Mouse (Mus musculus): ENCODE measurements around the gene Dpt. TPM values are rescaled to one million over a fixed set of nuclear protein-coding genes. Genes with fewer than 3 reads are reported as not detected.
"Not testable (repeated sequence)": the region's sequence is repeated elsewhere in the genome, so short reads cannot be mapped to it uniquely, and the experiment has no call there.

The Dpt gene
- total RNA-seq, 2 experiments from 2014 or later, result 116 to 125 TPM

GRCm38 (mm10) chr1:164814243-164814642, 17.8 kb downstream of the Dpt start:
- intact Hi-C loops (cut with DNase I), result no loop called here
- DNase-seq (ENCODE audit: low spot score), result no peak

- intact Hi-C loops (cut with DNase I), result no loop called here
Measured at GRCm38 (mm10) chr1:164815330-164815729, 18.9 kb downstream of the Dpt start.

GRCm38 (mm10) chr1:164817331-164817730, 20.9 kb downstream of the Dpt start:
- intact Hi-C loops (cut with DNase I), result no loop called here
- DNase-seq (ENCODE audit: low spot score), result no peak

More at GRCm38 (mm10) chr1:164815330-164815729, 18.9 kb downstream of the Dpt start:
- DNase-seq (ENCODE audit: low spot score), result no peak

GRCm38 (mm10) chr1:164821307-164821706, 24.9 kb downstream of the Dpt start:
- no peak for DNase-seq (ENCODE audit: low spot score)
- intact Hi-C loops (cut with DNase I), result no loop called here

DNA sequence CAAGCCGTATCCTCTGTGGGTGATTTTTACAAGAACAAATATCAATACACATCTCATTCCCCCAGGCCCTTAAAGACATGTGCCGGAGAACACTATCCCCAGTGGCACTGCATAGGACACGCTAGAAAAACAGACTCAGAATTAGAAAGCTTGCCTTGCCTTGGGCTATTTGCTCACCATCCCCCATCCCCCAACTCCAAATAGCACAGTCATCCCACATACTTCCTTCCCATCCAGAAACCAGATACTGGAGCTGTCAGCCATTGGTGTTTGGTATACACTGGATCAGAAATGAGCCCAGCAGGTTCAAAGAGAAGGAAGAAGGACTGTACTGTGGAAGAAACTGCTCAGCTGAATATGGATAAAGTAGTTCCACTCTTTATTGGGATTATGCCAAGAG, 25.4 kb downstream of the Dpt start:
- no peak for DNase-seq (ENCODE audit: low spot score)
- intact Hi-C loops (cut with DNase I), result no loop called here

GRCm38 (mm10) chr1:164822268-164822667, 25.8 kb downstream of the Dpt start:
- intact Hi-C loops (cut with DNase I), result no loop called here

DNA sequence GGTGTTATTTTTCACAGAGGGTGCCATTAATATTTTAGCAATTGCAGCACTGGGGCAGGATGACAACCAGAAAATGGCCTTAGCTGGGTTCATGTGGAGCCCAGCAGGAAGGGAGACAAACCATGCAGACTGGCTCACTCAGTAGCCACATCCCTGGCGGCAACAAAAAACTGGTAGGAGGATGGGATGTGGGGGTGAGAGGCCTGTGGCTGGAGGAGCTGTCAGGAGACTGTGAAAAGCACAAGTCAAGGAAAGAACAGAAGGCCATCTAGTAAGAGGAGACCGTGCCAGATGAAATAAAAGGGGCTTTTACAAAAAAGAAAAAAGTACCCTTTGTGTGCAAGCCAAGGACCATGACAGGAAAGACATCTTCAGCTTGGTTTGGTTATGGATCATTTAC, 28.5 kb downstream of the Dpt start:
- intact Hi-C loops (cut with DNase I), result no loop called here
- no peak for DNase-seq (ENCODE audit: low spot score)

More at GRCm38 (mm10) chr1:164822268-164822667, 25.8 kb downstream of the Dpt start:
- DNase-seq (ENCODE audit: low spot score), result no peak

GRCm38 (mm10) chr1:164829881-164830280, 33.4 kb downstream of the Dpt start:
- no peak for DNase-seq (ENCODE audit: low spot score)
- intact Hi-C loops (cut with DNase I), result no loop called here

- DNase-seq (ENCODE audit: low spot score), result no peak
- intact Hi-C loops (cut with DNase I), result no loop called here
Measured at GRCm38 (mm10) chr1:164832459-164832858, 36.0 kb downstream of the Dpt start.

DNA sequence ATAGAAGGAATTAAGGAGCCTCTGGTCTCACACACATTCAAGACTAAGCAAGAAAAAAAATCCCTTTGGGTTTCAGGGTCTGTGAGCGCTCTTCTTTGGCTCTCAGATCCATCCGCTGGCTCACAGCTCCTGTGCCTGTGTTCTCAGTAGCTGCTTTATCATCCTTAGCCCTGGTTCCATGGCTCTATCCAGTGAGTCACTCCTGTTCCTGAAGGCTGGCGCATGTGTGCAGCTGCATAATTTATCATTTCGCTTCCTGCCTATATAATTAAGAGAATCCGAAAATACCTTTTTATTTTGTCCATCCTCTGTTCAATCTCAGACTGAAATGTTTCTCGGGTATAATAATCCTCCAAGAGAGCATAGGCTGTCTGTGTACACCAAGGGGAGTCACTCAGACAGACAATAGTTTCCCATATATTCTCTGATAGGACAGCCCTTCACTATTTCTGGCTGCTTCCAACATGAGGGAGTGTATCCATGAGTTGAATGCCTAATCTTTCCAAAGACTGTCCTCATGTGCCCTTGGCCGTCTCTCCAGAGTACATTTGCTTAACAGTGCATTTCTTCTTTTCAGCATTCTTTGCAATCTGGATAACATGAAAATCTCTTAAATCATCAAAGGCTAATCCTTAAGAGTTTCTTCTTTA, 52.3 kb downstream of the Dpt start:
- intact Hi-C loops (cut with DNase I), result no loop called here
- no peak for DNase-seq (ENCODE audit: low spot score)

GRCm38 (mm10) chr1:164855700-164856099, 59.3 kb downstream of the Dpt start:
- intact Hi-C loops (cut with DNase I); DNase-seq (ENCODE audit: low spot score): not testable (repeated sequence)

- DNase-seq (ENCODE audit: low spot score), result no peak
- intact Hi-C loops (cut with DNase I), result no loop called here
Measured at GRCm38 (mm10) chr1:164859952-164860351, 63.5 kb downstream of the Dpt start.

- intact Hi-C loops (cut with DNase I), result no loop called here
Measured at GRCm38 (mm10) chr1:164860782-164861181, 64.3 kb downstream of the Dpt start.

GRCm38 (mm10) chr1:164861501-164861900, 65.1 kb downstream of the Dpt start:
- DNase-seq (ENCODE audit: low spot score), result no peak
- intact Hi-C loops (cut with DNase I), result no loop called here

More at GRCm38 (mm10) chr1:164860782-164861181, 64.3 kb downstream of the Dpt start:
- no peak for DNase-seq (ENCODE audit: low spot score)

GRCm38 (mm10) chr1:164862946-164863883, 66.8 kb downstream of the Dpt start:
- DNase-seq (ENCODE audit: low spot score), result no peak
- intact Hi-C loops (cut with DNase I), result no loop called here

- DNase-seq (ENCODE audit: low spot score), result no peak
- intact Hi-C loops (cut with DNase I), result no loop called here
Measured at GRCm38 (mm10) chr1:164864666-164865065, 68.2 kb downstream of the Dpt start.

GRCm38 (mm10) chr1:164870694-164871093, 74.2 kb downstream of the Dpt start:
- DNase-seq (ENCODE audit: low spot score), result no peak
- intact Hi-C loops (cut with DNase I), result no loop called here

Data from heart, postnatal 25 days (tissue).